Mouse (Mus musculus) megakaryocyte, embryonic 14.5 days (primary cell): ENCODE results near the gene Aes.

Source experiments
- FLI1 ChIP-seq: IDR thresholded peaks from 2 replicates; pipeline ENCODE4 v1.6.1; 2012; ENCODE audit warnings: low read length, inconsistent platforms, mixed read lengths
- GATA1 ChIP-seq: IDR thresholded peaks from 3 replicates; pipeline ENCODE4 v1.6.1; 2012; ENCODE audit warnings: mixed read lengths, low read length, inconsistent platforms, borderline replicate concordance

GRCm38 (mm10) chr10:81556282-81556681 is 3.0 kb upstream of the Aes start:
- no peak for TF ChIP-seq GATA1
- no peak for TF ChIP-seq FLI1
